Mouse (Mus musculus) heart, postnatal 0 days (tissue): ENCODE measurements around the gene Dab2. TPM values are rescaled to one million over a fixed set of nuclear protein-coding genes. Genes with fewer than 3 reads are reported as not detected.

Source experiments
- ATAC-seq: fragments of 200-750 bp; cut with Nextera tagmentation; 2 replicates; pipeline ENCODE4 v1.8.0; 2017; ENCODE audit warnings: low read depth, moderate number of reproducible peaks, moderate library complexity; ENCODE audit not compliant: insufficient read depth
- DNase-seq: peaks from one replicate; pipeline ENCODE4 v3.0.0-alpha.2; 2016; ENCODE audit warnings: low spot score
- H3K27ac ChIP-seq: fragments of 300-500 bp; sonication (generic); 2 replicates; pipeline ENCODE4 v1.5.1; 2014; ENCODE audit warnings: low read depth, mild to moderate bottlenecking
- H3K27me3 ChIP-seq: fragments of 300-500 bp; sonication (generic); 2 replicates; pipeline ENCODE4 v1.6.1; 2014; ENCODE audit warnings: low read length, mixed read lengths; ENCODE audit not compliant: control insufficient read depth, insufficient read depth
- H3K36me3 ChIP-seq: fragments of 300-500 bp; sonication (generic); replicated peaks from 2 replicates; pipeline ENCODE4 v1.6.1; 2014; ENCODE audit warnings: low read length, mixed read lengths; ENCODE audit not compliant: control insufficient read depth, insufficient read depth
- H3K4me1 ChIP-seq: fragments of 300-500 bp; sonication (generic); 2 replicates; pipeline ENCODE4 v1.6.1; 2014; ENCODE audit warnings: antibody characterized with exemption; ENCODE audit not compliant: control insufficient read depth, insufficient read depth
- H3K4me2 ChIP-seq: fragments of 300-500 bp; sonication (generic); 2 replicates; pipeline ENCODE4 v1.6.1; 2014; ENCODE audit warnings: low read depth, mild to moderate bottlenecking, low read length, moderate library complexity
- H3K4me3 ChIP-seq: fragments of 300-500 bp; sonication (generic); 2 replicates; pipeline ENCODE4 v1.5.1; 2014; ENCODE audit warnings: low read depth, low read length
- H3K9ac ChIP-seq: fragments of 300-500 bp; sonication (generic); replicated peaks from 2 replicates; pipeline ENCODE4 v1.6.1; 2014; ENCODE audit warnings: low read depth, low read length, mixed read lengths
- H3K9me3 ChIP-seq: fragments of 300-500 bp; sonication (generic); replicated peaks from 2 replicates; pipeline ENCODE4 v1.6.1; 2016; ENCODE audit warnings: low read length; ENCODE audit not compliant: control insufficient read depth
- CTCF ChIP-seq: IDR thresholded peaks from 2 replicates; pipeline ENCODE4 v1.5.1; 2016; ENCODE audit warnings: antibody characterized with exemption, control low read depth, low read depth
- EP300 ChIP-seq: IDR thresholded peaks from 2 replicates; pipeline ENCODE4 v1.6.1; 2016; ENCODE audit warnings: antibody characterized with exemption, low read depth
- WGBS: fragments of 180-500 bp; shearing (Covaris S2); extraction: QIAGEN DNeasy Blood & Tissue Kit; methylation state at CpG from one replicate; pipeline ENCODE4 v1.1.7; 2014; 5-methylcytosine and 5-hydroxymethylcytosine counted together
- polyA plus RNA-seq: library from polyadenylated mRNA; unstranded; fragments of >200 nt; fragmentation: Nextera tagmentation; extraction: Ambion mirVana; gene quantifications from 2 replicates; pipeline ENCODE4 v1.2.1, GENCODE M21; 2015
- total RNA-seq: library from RNA; depleted of rRNA; stranded (reverse); fragments of >200 nt; gene quantifications from 2 replicates; pipeline ENCODE4 v1.2.3, GENCODE M21; 2014; ENCODE audit warnings: low replicate concordance; rRNA removed

Gene Dab2
- total and polyA plus RNA-seq, 2 experiments from 2014 or later: 9.4 to 11.3 TPM

- H3K27me3 ChIP-seq: no peaks in the 10 kb centered on the region
- no peak overlapping the region for H3K27ac ChIP-seq
- no peak overlapping the region for H3K4me3 ChIP-seq
- H3K9me3 ChIP-seq: no peaks in the 10 kb centered on the region
- TF ChIP-seq EP300: no peak
- TF ChIP-seq CTCF: no peak
- ATAC-seq (no peak), DNase-seq (no peak)
- H3K4me2 ChIP-seq: no peak overlapping the region
- 70% methylated on average over 3 of the region's 3 CpGs for WGBS
- H3K36me3 ChIP-seq: no peaks in the 10 kb centered on the region
- no peak overlapping the region for H3K9ac ChIP-seq
- H3K4me1 ChIP-seq: no peaks in the 10 kb centered on the region
These were observed 163.9 kb downstream of the Dab2 start for GRCm38 (mm10) chr15:6463361-6463923.

DNA sequence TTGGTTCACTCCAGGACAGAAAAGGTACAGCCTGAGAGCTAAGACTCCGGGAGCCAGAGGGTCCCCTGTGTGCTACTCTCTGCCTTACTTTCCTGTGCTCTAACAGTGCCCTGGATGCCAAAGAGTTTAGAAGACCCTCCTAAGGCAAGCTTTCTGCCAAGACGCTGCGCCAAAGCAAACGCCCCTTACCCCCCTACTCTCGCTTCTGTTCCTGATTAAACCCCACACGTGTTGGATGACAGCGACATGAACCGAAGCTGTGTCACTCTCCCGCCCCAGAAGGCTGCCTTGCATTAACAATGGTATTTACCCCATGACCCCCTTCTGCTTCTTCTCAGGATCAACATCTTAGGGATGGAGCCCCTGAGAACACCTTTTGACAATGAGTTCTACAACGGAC lies 167.4 kb downstream of the Dab2 start:
- DNase-seq (no peak), ATAC-seq (no peak)
- H3K27ac ChIP-seq: no peak overlapping the region
- H3K4me3 ChIP-seq: no peak overlapping the region
- H3K9me3 ChIP-seq: no peaks in the 10 kb centered on the region
- no peaks in the 10 kb centered on the region for H3K27me3 ChIP-seq
- H3K36me3 ChIP-seq: no peaks in the 10 kb centered on the region
- H3K9ac ChIP-seq: no peak overlapping the region
- 68% methylated on average over 10 of the region's 10 CpGs for WGBS
- no peaks in the 10 kb centered on the region for H3K4me1 ChIP-seq
- TF ChIP-seq EP300 (no peak), CTCF (no peak)
- no peak overlapping the region for H3K4me2 ChIP-seq

DNA sequence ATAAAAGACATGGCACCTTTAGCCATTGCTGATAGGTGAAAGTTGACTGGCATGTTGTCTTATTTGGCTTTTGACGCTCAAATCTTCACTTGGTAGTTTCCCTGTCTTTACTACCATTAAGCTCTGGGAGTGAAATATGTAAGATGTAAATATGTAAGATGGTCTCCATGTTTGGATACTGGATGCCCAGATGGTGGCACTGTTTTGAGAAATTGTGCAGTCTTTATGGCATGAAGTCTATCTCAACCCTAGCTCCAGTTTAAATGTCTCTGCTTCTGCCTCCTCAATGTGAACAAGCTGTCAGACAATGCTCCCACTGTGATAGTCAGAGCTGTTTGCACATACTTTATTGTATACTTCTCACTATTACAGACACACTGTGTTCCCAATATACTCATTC lies 169.3 kb downstream of the Dab2 start:
- Histone ChIP-seq H3K27me3 (no peaks in the 10 kb centered on the region), H3K9me3 (no peaks in the 10 kb centered on the region), H3K27ac (no peak overlapping the region), H3K4me1 (no peaks in the 10 kb centered on the region), H3K9ac (no peak overlapping the region), H3K36me3 (no peaks in the 10 kb centered on the region), H3K4me2 (no peak overlapping the region), H3K4me3 (no peak overlapping the region)
- WGBS: 84% methylated on average over 1 of the region's 1 CpGs
- no peak for ATAC-seq
- DNase-seq: no peak
- TF ChIP-seq EP300 (no peak), CTCF (no peak)

GRCm38 (mm10) chr15:6469384-6469783 lies 169.8 kb downstream of the Dab2 start:
- no peaks in the 10 kb centered on the region for H3K27me3 ChIP-seq
- no peaks in the 10 kb centered on the region for H3K4me1 ChIP-seq
- H3K36me3 ChIP-seq: no peaks in the 10 kb centered on the region
- no peak overlapping the region for H3K4me3 ChIP-seq
- no peak for ATAC-seq
- no peak for DNase-seq
- no peak overlapping the region for H3K4me2 ChIP-seq
- WGBS: 89% methylated on average over 3 of the region's 3 CpGs
- H3K9me3 ChIP-seq: no peaks in the 10 kb centered on the region
- TF ChIP-seq CTCF (no peak), EP300 (no peak)
- no peak overlapping the region for H3K27ac ChIP-seq
- H3K9ac ChIP-seq: no peak overlapping the region

DNA sequence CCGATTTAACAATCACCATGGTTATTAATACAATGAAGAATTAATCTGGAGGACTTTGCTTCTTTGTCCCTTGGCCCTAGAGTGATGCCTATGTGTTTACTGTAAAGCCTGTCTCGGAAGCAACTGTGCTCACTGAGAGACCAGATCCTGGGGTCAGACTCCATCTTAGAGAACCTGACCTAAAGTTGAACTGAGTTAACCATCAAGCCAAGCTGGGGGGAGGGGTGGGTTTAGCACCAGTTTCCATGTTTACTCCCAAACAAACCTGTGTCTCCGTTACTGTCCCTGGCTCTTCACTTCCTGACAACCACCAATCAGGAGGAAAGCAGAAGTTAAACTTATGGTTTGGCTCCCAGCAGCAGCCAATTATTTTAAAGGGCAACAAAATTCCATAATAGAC lies 184.0 kb downstream of the Dab2 start:
- H3K36me3 ChIP-seq: no peaks in the 10 kb centered on the region
- H3K4me2 ChIP-seq: no peak overlapping the region
- TF ChIP-seq CTCF: no peak
- no peak for TF ChIP-seq EP300
- no peak overlapping the region for H3K27ac ChIP-seq
- H3K4me3 ChIP-seq: no peak overlapping the region
- WGBS: 65% methylated on average over 3 of the region's 3 CpGs
- H3K27me3 ChIP-seq: no peaks in the 10 kb centered on the region
- H3K4me1 ChIP-seq: no peaks in the 10 kb centered on the region
- DNase-seq: no peak
- no peaks in the 10 kb centered on the region; the same call in 1 of the 2 replicates for H3K9me3 ChIP-seq
- ATAC-seq: no peak
- no peak overlapping the region for H3K9ac ChIP-seq

Other genes starting within 250 kb of the Dab2 start
- gene C9, start 145.5 kb downstream of the Dab2 start, total RNA-seq: not detected in 2 replicates
- not detected in 2 replicates for gene C9, start 145.5 kb downstream of the Dab2 start, polyA plus RNA-seq
- 1.7 TPM in 1 of 2 replicates, not detected in the other for gene Fyb, start 223.1 kb downstream of the Dab2 start, total RNA-seq
- gene Fyb, start 223.1 kb downstream of the Dab2 start, polyA plus RNA-seq: 1.8 and 3.2 TPM in 2 replicates